Mouse (Mus musculus) heart, embryonic 11.5 days (tissue): ENCODE measurements around the gene Akt2. TPM values are rescaled to one million over a fixed set of nuclear protein-coding genes. Genes with fewer than 3 reads are reported as not detected.

Source experiments
- ATAC-seq: fragments of 200-750 bp; cut with Nextera tagmentation; replicated peaks from 2 replicates; pipeline ENCODE4 v1.8.0; 2017; ENCODE audit warnings: moderate library complexity; ENCODE audit not compliant: insufficient number of reproducible peaks, low FRiP score, low TSS enrichment
- H3K27ac ChIP-seq: fragments of 300-500 bp; sonication (generic); 2 replicates; pipeline ENCODE4 v1.5.1; 2014; ENCODE audit warnings: mild to moderate bottlenecking, low read depth, low read length
- H3K27me3 ChIP-seq: fragments of 300-500 bp; sonication (generic); 2 replicates; pipeline ENCODE4 v1.6.1; 2014; ENCODE audit warnings: mild to moderate bottlenecking, low read length, mixed read lengths; ENCODE audit not compliant: control insufficient read depth, insufficient read depth
- H3K36me3 ChIP-seq: fragments of 300-500 bp; sonication (generic); 2 replicates; pipeline ENCODE4 v1.6.1; 2014; ENCODE audit warnings: mild to moderate bottlenecking, low read length, moderate library complexity, mixed read lengths; ENCODE audit not compliant: control insufficient read depth, insufficient read depth
- H3K4me1 ChIP-seq: fragments of 300-500 bp; sonication (generic); 2 replicates; pipeline ENCODE4 v1.6.1; 2014; ENCODE audit warnings: low read length; ENCODE audit not compliant: control insufficient read depth, insufficient read depth
- H3K4me2 ChIP-seq: fragments of 300-500 bp; sonication (generic); 2 replicates; pipeline ENCODE4 v1.6.1; 2014; ENCODE audit warnings: mild to moderate bottlenecking, moderate library complexity
- H3K4me3 ChIP-seq: fragments of 300-500 bp; sonication (generic); 2 replicates; pipeline ENCODE4 v1.5.1; 2014; ENCODE audit warnings: low read depth, low read length
- H3K9ac ChIP-seq: fragments of 300-500 bp; sonication (generic); 2 replicates; pipeline ENCODE4 v1.6.1; 2014; ENCODE audit warnings: mild to moderate bottlenecking, low read depth, low read length, moderate library complexity
- H3K9me3 ChIP-seq: fragments of 300-500 bp; sonication (generic); replicated peaks from 2 replicates; pipeline ENCODE4 v1.6.1; 2016; ENCODE audit warnings: low read length; ENCODE audit not compliant: control insufficient read depth
- WGBS: fragments of 180-500 bp; shearing (Covaris S2); extraction: QIAGEN DNeasy Blood & Tissue Kit; methylation state at CpG from one replicate; pipeline ENCODE4 v1.1.7; 2014; ENCODE audit not compliant: insufficient replicate concordance; 5-methylcytosine and 5-hydroxymethylcytosine counted together
- polyA plus RNA-seq: library from polyadenylated mRNA; unstranded; fragments of >200 nt; fragmentation: Nextera tagmentation; extraction: Ambion mirVana; gene quantifications from 2 replicates; pipeline ENCODE4 v1.2.1, GENCODE M21; 2014

The Akt2 gene
- polyA plus RNA-seq, 1 experiment from 2014 or later, result 72.1 TPM

DNA sequence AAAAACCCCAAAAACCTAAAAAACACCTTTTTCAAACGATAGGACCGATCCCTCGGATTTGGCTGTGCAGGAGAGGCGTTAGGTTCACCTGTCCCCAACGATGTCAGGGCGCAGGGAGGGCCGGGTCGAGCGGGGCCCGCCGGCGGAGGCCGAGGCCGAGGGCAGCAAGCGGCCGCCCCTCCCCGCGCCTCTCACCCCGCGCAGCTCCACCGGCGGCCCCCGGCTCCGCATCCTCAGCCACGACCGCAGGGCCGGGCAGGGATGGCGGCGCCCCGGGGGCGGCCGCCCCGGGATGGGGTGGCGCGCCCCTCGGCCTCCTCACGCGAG lies 82.8 kb downstream of the Akt2 start:
- ATAC-seq, result peak; percentile 70
- Histone ChIP-seq H3K27me3 (no peaks in the 10 kb centered on the region), H3K36me3 (no peaks in the 10 kb centered on the region), H3K9me3 (no peaks in the 10 kb centered on the region), H3K4me1 (peaks cover 8% of the 10 kb centered on the region), H3K4me3 (peak overlapping the region; percentile 81), H3K27ac (no peak overlapping the region), H3K4me2 (peak overlapping the region; percentile 100), H3K9ac (peak overlapping the region; percentile 84)
- WGBS, result 1% methylated on average over 34 of the region's 38 CpGs

DNA sequence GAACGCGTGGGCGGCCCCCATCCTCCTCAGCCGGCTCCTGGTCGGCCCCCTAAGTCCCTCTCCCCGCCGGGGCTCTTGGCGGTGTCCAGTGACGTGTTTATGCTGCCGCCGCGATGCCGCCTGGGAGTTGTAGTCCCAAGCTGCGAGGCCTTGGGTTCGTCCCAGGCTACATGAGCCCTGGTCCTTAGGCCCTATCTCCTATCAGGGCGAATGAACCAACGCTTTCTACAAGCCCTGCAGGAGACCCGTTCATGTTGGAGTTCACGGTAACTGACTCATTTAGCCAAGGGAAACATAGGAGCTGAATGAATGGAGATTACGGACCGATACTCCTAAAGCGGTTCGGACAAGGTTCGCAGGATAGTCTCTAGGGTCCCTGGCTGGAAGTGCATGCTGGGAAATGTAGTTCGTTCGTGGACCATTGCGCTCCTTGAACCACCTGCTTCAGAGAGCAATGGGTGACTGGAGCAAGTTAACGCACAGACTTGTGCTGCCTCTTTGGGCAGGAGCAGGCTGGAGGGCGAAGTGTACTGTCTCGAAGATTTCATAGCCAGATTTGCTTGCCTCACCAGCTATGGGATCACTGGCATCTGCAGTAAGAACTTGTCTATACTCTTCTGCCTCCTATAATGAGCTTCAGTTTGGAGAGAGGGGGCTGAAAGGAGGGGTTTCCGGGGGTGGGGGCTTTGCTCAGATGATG lies 83.3 kb downstream of the Akt2 start, which contains the start of gene Map3k10:
Gene Map3k10, minus strand, starts transcription at position 77 of the 700 bp plus-strand sequence.
- H3K9me3 ChIP-seq, result no peaks in the 10 kb centered on the region
- H3K4me3 ChIP-seq, result peak within 1 kb of the TSS; percentile 81
- ATAC-seq, result peak; percentile 94
- H3K27ac ChIP-seq, result peak within 1 kb of the TSS; percentile 73
- WGBS, result under 1% methylated on average over 31 of the region's 31 CpGs
- H3K4me1 ChIP-seq, result peaks cover 8% of the 10 kb centered on the region
- H3K27me3 ChIP-seq, result no peaks in the 10 kb centered on the region
- H3K9ac ChIP-seq, result peak within 1 kb of the TSS; percentile 84
- H3K4me2 ChIP-seq, result peak within 1 kb of the TSS; percentile 100
- no peaks in the 10 kb centered on the region for H3K36me3 ChIP-seq

DNA sequence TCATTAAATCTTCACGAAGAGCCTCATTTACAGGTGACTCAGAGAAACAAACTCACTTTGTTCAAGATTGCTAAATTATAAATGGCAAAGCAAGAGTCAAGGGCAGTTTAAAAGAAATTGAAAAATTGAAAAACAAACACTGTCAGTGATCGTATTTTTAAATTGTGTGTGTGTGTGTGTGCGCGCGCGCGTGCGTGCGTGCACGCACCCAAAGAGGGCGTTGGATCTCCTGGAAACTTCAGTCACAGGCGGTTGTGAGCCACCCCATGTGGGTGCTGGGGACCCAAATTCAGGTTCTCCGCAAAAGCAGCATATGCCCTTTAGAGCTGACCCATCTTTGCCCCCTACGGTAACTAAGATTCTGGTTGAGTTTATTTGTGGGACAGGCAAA lies 83.9 kb downstream of the Akt2 start:
- Histone ChIP-seq H3K27ac (no peak overlapping the region), H3K4me2 (peak overlapping the region; percentile 100), H3K36me3 (no peaks in the 10 kb centered on the region), H3K9me3 (no peaks in the 10 kb centered on the region), H3K4me3 (peak overlapping the region; percentile 81), H3K27me3 (no peaks in the 10 kb centered on the region), H3K9ac (no peak overlapping the region), H3K4me1 (peaks cover 8% of the 10 kb centered on the region)
- 29% methylated on average over 14 of the region's 14 CpGs for WGBS
- ATAC-seq, result no peak

DNA sequence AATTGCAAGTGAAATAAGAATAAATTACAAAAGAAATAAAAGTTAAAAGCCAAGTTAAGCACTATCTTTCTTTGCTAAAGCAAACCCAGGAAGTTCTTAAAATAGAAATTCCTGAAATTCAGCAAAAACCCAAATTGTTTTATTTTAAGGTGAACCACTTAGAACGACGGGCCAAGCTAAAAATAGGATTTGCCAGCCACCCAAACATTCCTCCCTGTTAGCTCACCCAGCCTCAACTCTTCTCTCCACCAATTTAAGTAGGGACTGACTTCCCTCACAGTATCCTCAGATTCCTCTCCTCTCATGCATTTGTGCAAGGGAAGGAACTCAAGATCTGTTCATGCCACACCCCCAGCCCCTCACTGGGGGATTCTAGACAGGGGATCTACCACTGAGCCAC lies 91.9 kb downstream of the Akt2 start:
- Histone ChIP-seq H3K9me3 (no peaks in the 10 kb centered on the region), H3K9ac (no peak overlapping the region), H3K4me2 (no peak overlapping the region), H3K36me3 (no peaks in the 10 kb centered on the region), H3K4me3 (no peak overlapping the region), H3K27me3 (peaks cover 2% of the 10 kb centered on the region; the same call in 1 of the 2 replicates), H3K27ac (no peak overlapping the region), H3K4me1 (peaks cover 1% of the 10 kb centered on the region)
- ATAC-seq, result no peak
- WGBS, result 16% methylated on average over 2 of the region's 2 CpGs

DNA sequence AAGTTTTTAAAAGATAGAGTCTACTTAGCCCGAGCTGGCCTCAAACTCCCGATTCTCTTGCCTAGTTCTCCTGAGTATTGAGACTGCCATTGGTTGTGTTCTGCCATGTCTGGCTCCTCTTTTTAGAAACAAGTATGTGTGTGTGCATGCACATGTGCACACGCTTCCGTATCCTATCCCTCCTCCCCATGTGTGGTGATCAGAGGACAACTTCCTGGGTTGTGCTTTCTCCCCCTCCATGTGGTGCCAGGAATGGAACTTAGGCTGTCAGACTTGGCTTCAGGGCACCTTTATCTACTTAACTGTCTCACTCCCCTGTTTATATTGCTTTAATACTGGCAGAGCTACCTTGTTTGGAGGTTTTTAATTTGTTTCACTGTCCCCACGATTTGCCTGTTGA lies 93.9 kb downstream of the Akt2 start:
- no peak for ATAC-seq
- Histone ChIP-seq H3K36me3 (no peaks in the 10 kb centered on the region), H3K4me3 (no peak overlapping the region), H3K9me3 (no peaks in the 10 kb centered on the region), H3K9ac (no peak overlapping the region), H3K27ac (no peak overlapping the region), H3K4me2 (no peak overlapping the region), H3K4me1 (peaks cover 8% of the 10 kb centered on the region), H3K27me3 (peaks cover 2% of the 10 kb centered on the region; the same call in 1 of the 2 replicates)
- WGBS, result 31% methylated on average over 5 of the region's 5 CpGs

DNA sequence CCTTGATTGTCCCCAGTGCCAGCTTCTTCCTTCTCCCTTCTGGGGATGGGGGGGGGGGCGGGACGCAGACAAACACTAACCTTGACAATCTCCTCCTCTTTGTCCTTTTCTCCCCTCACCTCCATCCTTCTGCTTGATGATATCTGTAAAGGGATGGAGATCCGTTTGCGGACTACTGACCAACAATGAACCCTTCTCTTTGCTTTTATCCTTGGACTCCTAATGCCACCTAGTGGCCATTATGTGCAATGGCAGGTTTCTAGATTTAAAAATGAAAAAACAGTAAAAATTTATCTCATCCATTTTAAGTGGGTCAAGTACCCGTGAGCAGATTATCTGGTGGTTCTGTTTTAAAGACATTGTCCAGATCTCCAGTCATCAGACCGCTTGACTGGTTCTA lies 94.3 kb downstream of the Akt2 start:
- no peak overlapping the region for H3K4me2 ChIP-seq
- no peak overlapping the region for H3K4me3 ChIP-seq
- no peak overlapping the region for H3K27ac ChIP-seq
- H3K4me1 ChIP-seq, result peaks cover 8% of the 10 kb centered on the region
- 3% methylated on average over 6 of the region's 6 CpGs for WGBS
- no peaks in the 10 kb centered on the region for H3K36me3 ChIP-seq
- ATAC-seq, result no peak
- H3K9me3 ChIP-seq, result no peaks in the 10 kb centered on the region
- peaks cover 2% of the 10 kb centered on the region; the same call in 1 of the 2 replicates for H3K27me3 ChIP-seq
- H3K9ac ChIP-seq, result no peak overlapping the region

DNA sequence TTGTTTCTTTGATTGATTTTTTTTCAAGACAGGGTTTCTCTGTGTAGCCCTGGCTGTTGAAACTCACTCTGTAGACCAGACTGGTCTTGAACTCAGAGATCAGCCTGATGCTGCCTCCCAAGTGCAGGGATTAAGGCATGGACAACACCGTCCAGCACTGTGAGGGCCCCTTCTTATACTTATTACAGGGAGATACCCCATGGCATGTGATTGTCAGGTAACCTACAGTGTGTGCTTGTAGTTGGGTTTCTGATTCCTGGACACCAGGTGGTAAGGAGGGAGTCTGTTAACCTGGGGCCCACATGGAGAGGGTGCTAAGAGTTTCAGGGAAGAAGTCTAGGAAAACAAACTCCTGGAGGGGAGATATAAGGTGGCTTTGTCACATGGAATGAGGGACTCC lies 95.7 kb downstream of the Akt2 start:
- no peaks in the 10 kb centered on the region for H3K36me3 ChIP-seq
- peaks cover 8% of the 10 kb centered on the region for H3K4me1 ChIP-seq
- H3K4me3 ChIP-seq, result no peak overlapping the region
- no peak overlapping the region for H3K4me2 ChIP-seq
- no peak for ATAC-seq
- H3K27me3 ChIP-seq, result peaks cover 2% of the 10 kb centered on the region; the same call in 1 of the 2 replicates
- H3K27ac ChIP-seq, result no peak overlapping the region
- H3K9me3 ChIP-seq, result no peaks in the 10 kb centered on the region
- no peak overlapping the region for H3K9ac ChIP-seq
- WGBS, result 65% methylated on average over 1 of the region's 1 CpGs

DNA sequence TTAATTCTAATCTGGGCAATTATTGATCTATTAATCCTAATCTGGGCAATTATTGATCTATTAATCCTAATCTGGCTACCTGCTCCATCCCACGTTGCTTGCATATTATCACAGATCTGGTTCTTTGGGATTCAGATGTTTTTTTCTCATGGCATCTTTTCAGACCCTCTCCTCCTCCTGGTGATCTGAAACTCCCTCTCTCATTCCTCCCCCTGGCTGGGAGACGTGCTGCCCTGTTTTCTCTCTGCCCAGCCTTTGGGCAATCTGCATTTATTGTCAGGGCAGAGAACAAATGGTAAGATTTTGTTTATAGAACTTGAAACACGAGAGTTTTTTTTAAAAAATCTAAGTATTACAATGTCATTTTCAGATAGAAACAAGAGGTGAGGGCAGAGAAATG lies 96.5 kb downstream of the Akt2 start:
- Histone ChIP-seq H3K4me3 (no peak overlapping the region), H3K9me3 (no peaks in the 10 kb centered on the region), H3K4me1 (peaks cover 8% of the 10 kb centered on the region), H3K4me2 (no peak overlapping the region), H3K27ac (no peak overlapping the region), H3K27me3 (peaks cover 2% of the 10 kb centered on the region; the same call in 1 of the 2 replicates), H3K36me3 (no peaks in the 10 kb centered on the region), H3K9ac (no peak overlapping the region)
- ATAC-seq, result no peak
- WGBS, result 59% methylated on average over 3 of the region's 3 CpGs

DNA sequence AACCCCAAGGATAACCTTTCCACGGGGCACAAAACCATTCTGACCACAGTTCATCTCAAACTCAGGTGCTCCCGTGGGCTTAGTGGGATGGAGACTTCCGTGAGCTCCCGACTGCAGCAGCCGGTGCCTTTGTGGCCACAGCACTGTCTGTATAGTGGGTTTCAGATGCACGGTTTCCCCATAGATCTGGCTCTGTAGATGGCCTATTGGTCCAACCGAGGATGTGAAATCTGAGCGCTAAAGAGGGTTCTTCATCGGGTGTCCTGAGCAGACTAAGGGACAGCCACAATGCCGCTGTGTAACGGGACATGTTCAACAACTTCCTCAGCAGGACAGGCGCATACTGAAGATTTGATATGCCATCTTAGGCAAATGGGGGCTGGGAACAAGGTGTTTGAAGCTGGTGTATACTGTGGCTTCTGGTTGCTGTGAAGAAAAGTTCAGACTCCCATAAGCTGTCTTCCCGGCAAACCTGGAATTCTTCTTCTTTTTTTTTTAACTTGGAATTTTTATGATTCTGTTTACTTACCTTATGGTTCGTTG lies 97.0 kb downstream of the Akt2 start:
- Histone ChIP-seq H3K9me3 (no peaks in the 10 kb centered on the region), H3K27ac (no peak overlapping the region), H3K36me3 (no peaks in the 10 kb centered on the region), H3K4me1 (peaks cover 8% of the 10 kb centered on the region), H3K27me3 (peaks cover 2% of the 10 kb centered on the region; the same call in 1 of the 2 replicates), H3K4me3 (peak overlapping the region; percentile 58), H3K9ac (peak overlapping the region; percentile 85), H3K4me2 (peak overlapping the region; percentile 88)
- WGBS, result 40% methylated on average over 14 of the region's 14 CpGs
- no peak for ATAC-seq
